Mouse (Mus musculus) bone marrow, adult 2 months (tissue): ENCODE measurements around the gene Cox8c.

Experiments used
- CTCF ChIP-seq: fragments of 200-500 bp; IDR thresholded peaks from 2 replicates; pipeline ENCODE4 v1.5.1; 2011; ENCODE audit warnings: low read length, control low read depth; ENCODE audit not compliant: control insufficient read depth, insufficient read depth
- POLR2A ChIP-seq: fragments of 200-500 bp; IDR thresholded peaks from 2 replicates; pipeline ENCODE4 v1.6.1; 2011; ENCODE audit warnings: low read depth, mild to moderate bottlenecking, control low read depth, low read length, borderline replicate concordance; ENCODE audit not compliant: control insufficient read depth

DNA sequence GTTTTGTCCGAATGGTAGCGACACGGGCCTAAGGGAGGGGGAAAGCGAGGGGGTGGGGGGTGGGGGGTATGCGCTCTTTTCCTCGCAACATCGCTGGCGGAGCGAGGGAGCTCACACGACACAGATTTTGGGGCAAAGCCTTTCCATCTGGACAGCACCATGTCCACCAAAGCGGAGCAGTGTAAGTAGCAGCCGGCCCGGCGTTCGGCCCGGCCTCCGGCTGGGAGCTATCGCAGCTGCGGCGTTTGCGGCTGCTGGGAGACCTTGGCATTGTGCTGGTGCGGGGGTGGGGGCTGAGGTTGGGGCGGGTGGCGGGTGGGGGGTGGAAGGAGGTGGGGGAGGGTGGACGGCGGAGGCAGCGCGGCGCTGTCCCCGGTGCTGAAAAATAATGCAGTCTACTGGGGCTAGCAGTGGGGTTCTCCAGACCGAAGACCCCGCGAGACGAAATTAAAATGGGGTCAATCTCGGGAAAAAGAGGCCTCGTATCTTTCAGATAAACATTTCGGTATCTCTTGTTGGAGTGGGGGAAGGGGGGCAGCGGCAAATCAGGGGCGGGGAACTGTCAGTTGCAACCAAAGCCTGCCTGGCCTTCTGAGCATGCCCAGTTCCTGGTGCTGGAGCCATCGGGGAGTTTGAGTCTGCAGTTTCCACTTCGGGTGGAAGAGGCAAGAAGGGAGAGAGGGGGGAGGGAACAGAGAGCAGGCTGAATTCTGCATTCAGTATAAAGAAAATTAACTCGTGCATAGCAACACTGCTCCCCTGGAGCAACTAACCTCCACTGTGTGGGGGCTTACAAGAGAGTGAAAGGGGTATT is 50.5 kb downstream of the Cox8c start:
- TF ChIP-seq POLR2A (no peak), CTCF (no peak)
